Mouse (Mus musculus): ENCODE measurements around the gene Tepp. TPM values are rescaled to one million over a fixed set of nuclear protein-coding genes. Genes with fewer than 3 reads are reported as not detected.

Gene Tepp
- polyA plus RNA-seq, 1 experiment from 2014 or later = 0.80 TPM

GRCm38 (mm10) chr8:95336363-95336762 lies 26.0 kb downstream of the Tepp start:
- no peak overlapping the region for H3K4me3 ChIP-seq (ENCODE audit: low read depth, low read length)

GRCm38 (mm10) chr8:95341721-95342120 lies 31.4 kb downstream of the Tepp start:
- Histone ChIP-seq H3K36me3 (ENCODE audit: control insufficient read depth, insufficient read depth, low read length) (peaks cover 67% of the 10 kb centered on the region), H3K4me2 (ENCODE audit: low read length) (no peak overlapping the region), H3K4me1 (ENCODE audit: control insufficient read depth, insufficient read depth, low read length) (no peaks in the 10 kb centered on the region), H3K27me3 (replicated peaks; ENCODE audit: control insufficient read depth, insufficient read depth, low read length) (no peaks in the 10 kb centered on the region), H3K9ac (ENCODE audit: low read length) (no peak overlapping the region), H3K4me3 (ENCODE audit: low read depth, low read length) (no peak overlapping the region), H3K9me3 (replicated peaks; ENCODE audit: control insufficient read depth, low read length) (no peaks in the 10 kb centered on the region), H3K27ac (ENCODE audit: low read depth, low read length) (no peak overlapping the region)
- DNase-seq (ENCODE audit: low spot score) = no peak
- no peak for ATAC-seq
- WGBS = 45% methylated on average over 5 of the region's 5 CpGs

More at GRCm38 (mm10) chr8:95336363-95336762, 26.0 kb downstream of the Tepp start:
- Histone ChIP-seq H3K4me2 (ENCODE audit: low read length) (no peak overlapping the region), H3K27ac (ENCODE audit: low read depth, low read length) (no peak overlapping the region), H3K9ac (ENCODE audit: low read length) (no peak overlapping the region), H3K27me3 (replicated peaks; ENCODE audit: control insufficient read depth, insufficient read depth, low read length) (no peaks in the 10 kb centered on the region), H3K4me1 (ENCODE audit: control insufficient read depth, insufficient read depth, low read length) (no peaks in the 10 kb centered on the region), H3K9me3 (replicated peaks; ENCODE audit: control insufficient read depth, low read length) (no peaks in the 10 kb centered on the region), H3K36me3 (ENCODE audit: control insufficient read depth, insufficient read depth, low read length) (peaks cover 29% of the 10 kb centered on the region)
- no peak for DNase-seq (ENCODE audit: low spot score)
- no peak for ATAC-seq

GRCm38 (mm10) chr8:95344668-95345067 lies 34.3 kb downstream of the Tepp start:
- DNase-seq (ENCODE audit: low spot score) (no peak), ATAC-seq (no peak)
- no peaks in the 10 kb centered on the region for H3K27me3 ChIP-seq (replicated peaks; ENCODE audit: control insufficient read depth, insufficient read depth, low read length)
- H3K36me3 ChIP-seq (ENCODE audit: control insufficient read depth, insufficient read depth, low read length) = peaks cover 48% of the 10 kb centered on the region
- H3K9me3 ChIP-seq (replicated peaks; ENCODE audit: control insufficient read depth, low read length) = no peaks in the 10 kb centered on the region
- no peak overlapping the region for H3K4me2 ChIP-seq (ENCODE audit: low read length)
- no peak overlapping the region for H3K4me3 ChIP-seq (ENCODE audit: low read depth, low read length)
- peaks cover 6% of the 10 kb centered on the region for H3K4me1 ChIP-seq (ENCODE audit: control insufficient read depth, insufficient read depth, low read length)
- 79% methylated on average over 6 of the region's 6 CpGs for WGBS
- H3K9ac ChIP-seq (ENCODE audit: low read length) = no peak overlapping the region
- no peak overlapping the region for H3K27ac ChIP-seq (ENCODE audit: low read depth, low read length)

- Histone ChIP-seq H3K36me3 (ENCODE audit: control insufficient read depth, insufficient read depth, low read length) (peaks cover 32% of the 10 kb centered on the region), H3K4me1 (ENCODE audit: control insufficient read depth, insufficient read depth, low read length) (peaks cover 14% of the 10 kb centered on the region), H3K27ac (ENCODE audit: low read depth, low read length) (no peak overlapping the region), H3K4me2 (ENCODE audit: low read length) (no peak overlapping the region), H3K9me3 (replicated peaks; ENCODE audit: control insufficient read depth, low read length) (no peaks in the 10 kb centered on the region), H3K27me3 (replicated peaks; ENCODE audit: control insufficient read depth, insufficient read depth, low read length) (no peaks in the 10 kb centered on the region), H3K9ac (ENCODE audit: low read length) (no peak overlapping the region), H3K4me3 (ENCODE audit: low read depth, low read length) (no peak overlapping the region)
- WGBS = 41% methylated on average over 8 of the region's 8 CpGs
- ATAC-seq (peak; percentile 64), DNase-seq (ENCODE audit: low spot score) (peak; percentile 88)
These were observed 36.5 kb downstream of the Tepp start for GRCm38 (mm10) chr8:95346643-95347545.

GRCm38 (mm10) chr8:95348356-95348755 lies 38.0 kb downstream of the Tepp start:
- no peak for ATAC-seq
- Histone ChIP-seq H3K36me3 (ENCODE audit: control insufficient read depth, insufficient read depth, low read length) (peaks cover 21% of the 10 kb centered on the region), H3K27ac (ENCODE audit: low read depth, low read length) (no peak overlapping the region), H3K9ac (ENCODE audit: low read length) (no peak overlapping the region), H3K9me3 (replicated peaks; ENCODE audit: control insufficient read depth, low read length) (no peaks in the 10 kb centered on the region), H3K4me3 (ENCODE audit: low read depth, low read length) (no peak overlapping the region), H3K27me3 (replicated peaks; ENCODE audit: control insufficient read depth, insufficient read depth, low read length) (no peaks in the 10 kb centered on the region), H3K4me1 (ENCODE audit: control insufficient read depth, insufficient read depth, low read length) (peaks cover 16% of the 10 kb centered on the region), H3K4me2 (ENCODE audit: low read length) (no peak overlapping the region)
- 90% methylated on average over 2 of the region's 2 CpGs for WGBS
- DNase-seq (ENCODE audit: low spot score) = no peak

- H3K9me3 ChIP-seq (replicated peaks; ENCODE audit: control insufficient read depth, low read length) = no peaks in the 10 kb centered on the region
- 39% methylated on average over 19 of the region's 19 CpGs for WGBS
- H3K36me3 ChIP-seq (ENCODE audit: control insufficient read depth, insufficient read depth, low read length) = peaks cover 14% of the 10 kb centered on the region
- H3K27ac ChIP-seq (ENCODE audit: low read depth, low read length) = no peak overlapping the region
- peak overlapping the region; percentile 14; the same call in 1 of the 2 replicates for H3K4me2 ChIP-seq (ENCODE audit: low read length)
- peak; percentile 90 for DNase-seq (ENCODE audit: low spot score)
- H3K9ac ChIP-seq (ENCODE audit: low read length) = no peak overlapping the region
- peaks cover 22% of the 10 kb centered on the region for H3K4me1 ChIP-seq (ENCODE audit: control insufficient read depth, insufficient read depth, low read length)
- ATAC-seq = peak; percentile 29; the same call in 1 of the 2 replicates
- H3K27me3 ChIP-seq (replicated peaks; ENCODE audit: control insufficient read depth, insufficient read depth, low read length) = no peaks in the 10 kb centered on the region
- H3K4me3 ChIP-seq (ENCODE audit: low read depth, low read length) = no peak overlapping the region
These were observed 38.7 kb downstream of the Tepp start for GRCm38 (mm10) chr8:95348811-95349630.

GRCm38 (mm10) chr8:95351461-95351860 lies 41.1 kb downstream of the Tepp start:
- ATAC-seq (peak; percentile 24; the same call in 1 of the 2 replicates), DNase-seq (ENCODE audit: low spot score) (peak; percentile 77)
- no peaks in the 10 kb centered on the region for H3K36me3 ChIP-seq (ENCODE audit: control insufficient read depth, insufficient read depth, low read length)
- H3K4me3 ChIP-seq (ENCODE audit: low read depth, low read length) = peak overlapping the region; percentile 84
- 7% methylated on average over 15 of the region's 15 CpGs for WGBS
- no peaks in the 10 kb centered on the region for H3K27me3 ChIP-seq (replicated peaks; ENCODE audit: control insufficient read depth, insufficient read depth, low read length)
- H3K4me2 ChIP-seq (ENCODE audit: low read length) = peak overlapping the region; percentile 93
- peaks cover 26% of the 10 kb centered on the region for H3K4me1 ChIP-seq (ENCODE audit: control insufficient read depth, insufficient read depth, low read length)
- H3K9ac ChIP-seq (ENCODE audit: low read length) = peak overlapping the region; percentile 89; the same call in 1 of the 2 replicates
- no peak overlapping the region for H3K27ac ChIP-seq (ENCODE audit: low read depth, low read length)
- H3K9me3 ChIP-seq (replicated peaks; ENCODE audit: control insufficient read depth, low read length) = no peaks in the 10 kb centered on the region

GRCm38 (mm10) chr8:95352151-95352870 lies 41.9 kb downstream of the Tepp start, which contains the start of gene Mmp15:
Mmp15 (plus strand) TSS chr8:95352268.
- ATAC-seq (peak; percentile 73), DNase-seq (ENCODE audit: low spot score) (peak; percentile 84)
- Histone ChIP-seq H3K4me1 (ENCODE audit: control insufficient read depth, insufficient read depth, low read length) (peaks cover 26% of the 10 kb centered on the region), H3K4me2 (ENCODE audit: low read length) (peak within 1 kb of the TSS; percentile 93), H3K9ac (ENCODE audit: low read length) (peak within 1 kb of the TSS; percentile 89), H3K4me3 (ENCODE audit: low read depth, low read length) (peak within 1 kb of the TSS; percentile 84), H3K36me3 (ENCODE audit: control insufficient read depth, insufficient read depth, low read length) (no peaks in the 10 kb centered on the region), H3K27me3 (replicated peaks; ENCODE audit: control insufficient read depth, insufficient read depth, low read length) (no peaks in the 10 kb centered on the region), H3K27ac (ENCODE audit: low read depth, low read length) (peak within 1 kb of the TSS; percentile 84), H3K9me3 (replicated peaks; ENCODE audit: control insufficient read depth, low read length) (no peaks in the 10 kb centered on the region)
- under 1% methylated on average over 61 of the region's 80 CpGs for WGBS

All from forebrain, embryonic 14.5 days (tissue).